Mouse (Mus musculus) forebrain, embryonic 13.5 days (tissue): ENCODE data around the gene Gm3250. TPM values are rescaled to one million over a fixed set of nuclear protein-coding genes. Genes with fewer than 3 reads are reported as not detected.
"Not testable (repeated sequence)": the region's sequence is repeated elsewhere in the genome, so short reads cannot be mapped to it uniquely, and the experiment has no call there.

Source experiments
- ATAC-seq: fragments of 200-750 bp; cut with Nextera tagmentation; 2 replicates; pipeline ENCODE4 v1.8.0; 2017
- H3K27ac ChIP-seq: fragments of 300-500 bp; sonication (generic); 2 replicates; pipeline ENCODE4 v1.5.1; 2015; ENCODE audit warnings: inconsistent platforms, mild to moderate bottlenecking, moderate library complexity
- H3K27me3 ChIP-seq: fragments of 300-500 bp; sonication (generic); 2 replicates; pipeline ENCODE4 v1.6.1; 2015; ENCODE audit warnings: mild to moderate bottlenecking, inconsistent platforms
- H3K36me3 ChIP-seq: fragments of 300-500 bp; sonication (generic); 2 replicates; pipeline ENCODE4 v1.6.1; 2015; ENCODE audit warnings: mild to moderate bottlenecking, inconsistent platforms; ENCODE audit not compliant: poor library complexity, severe bottlenecking
- H3K4me1 ChIP-seq: fragments of 300-500 bp; sonication (generic); 2 replicates; pipeline ENCODE4 v1.6.1; 2015; ENCODE audit warnings: inconsistent platforms
- H3K4me2 ChIP-seq: fragments of 300-500 bp; sonication (generic); 2 replicates; pipeline ENCODE4 v1.6.1; 2015; ENCODE audit warnings: inconsistent platforms, mild to moderate bottlenecking, moderate library complexity
- H3K4me3 ChIP-seq: fragments of 300-500 bp; sonication (generic); 2 replicates; pipeline ENCODE4 v1.5.1; 2015; ENCODE audit warnings: mild to moderate bottlenecking, inconsistent platforms
- H3K9ac ChIP-seq: fragments of 300-500 bp; sonication (generic); 2 replicates; pipeline ENCODE4 v1.6.1; 2015; ENCODE audit warnings: mild to moderate bottlenecking, inconsistent platforms
- H3K9me3 ChIP-seq: fragments of 300-500 bp; sonication (generic); replicated peaks from 2 replicates; pipeline ENCODE4 v1.6.1; 2016; ENCODE audit warnings: inconsistent platforms
- WGBS: fragments of 180-500 bp; shearing (Covaris S2); methylation state at CpG from one replicate; pipeline ENCODE4 v1.1.7; 2015; 5-methylcytosine and 5-hydroxymethylcytosine counted together
- polyA plus RNA-seq: library from polyadenylated mRNA; unstranded; fragments of >200 nt; fragmentation: Nextera tagmentation; extraction: Ambion mirVana; gene quantifications from 2 replicates; pipeline ENCODE4 v1.2.1, GENCODE M21; 2015

The Gm3250 gene
- polyA plus RNA-seq, 1 experiment from 2014 or later, result not detected

DNA sequence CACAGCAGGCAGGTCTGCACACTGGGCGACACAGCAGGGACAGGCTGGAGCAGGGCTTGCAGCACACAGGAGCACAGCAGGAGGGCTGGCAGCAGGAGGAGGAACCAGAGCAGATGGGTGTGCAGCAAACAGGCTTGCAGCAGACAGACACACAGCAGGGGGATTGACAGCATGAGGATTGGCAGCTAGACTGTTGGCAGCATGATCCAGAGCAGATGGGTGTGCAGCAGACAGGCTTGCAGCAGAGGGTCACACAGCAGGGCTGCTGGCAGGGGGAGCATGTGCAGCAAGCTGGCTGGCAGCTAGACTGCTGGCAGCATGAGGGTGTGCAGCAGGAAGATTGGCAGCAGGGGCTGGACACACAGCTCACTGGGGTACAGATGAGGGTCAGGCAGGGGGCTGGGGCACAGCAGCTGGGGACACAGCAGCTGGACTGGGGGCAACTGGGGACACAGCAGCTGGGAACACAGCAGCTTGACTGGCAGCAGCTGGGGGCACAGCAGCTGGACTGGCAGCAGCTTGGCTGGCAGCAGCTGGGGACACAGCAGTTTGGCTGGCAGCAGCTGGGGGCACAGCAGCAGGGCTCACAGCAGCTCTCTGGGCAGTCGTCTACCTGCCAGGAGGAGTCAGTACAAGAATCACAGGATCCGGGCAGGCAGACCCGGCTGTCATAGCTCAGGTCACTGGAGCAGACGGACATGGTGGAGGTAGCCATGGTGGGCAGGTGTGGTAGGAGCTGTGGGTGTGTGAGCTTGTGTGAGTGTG, 40.2 kb downstream of the Gm3250 start, which contains the start of gene Gm18596:
TSS of gene Gm18596 (minus strand) at position 715 of the 765 bp plus-strand sequence.
- not testable (repeated sequence) for H3K4me2 ChIP-seq, H3K4me1 ChIP-seq, H3K9ac ChIP-seq, H3K4me3 ChIP-seq, H3K36me3 ChIP-seq, ATAC-seq, H3K9me3 ChIP-seq, H3K27me3 ChIP-seq
- WGBS, result 42% methylated on average over 5 of the region's 5 CpGs
- peak within 1 kb of the TSS; percentile 19; the same call in 1 of the 2 replicates for H3K27ac ChIP-seq

DNA sequence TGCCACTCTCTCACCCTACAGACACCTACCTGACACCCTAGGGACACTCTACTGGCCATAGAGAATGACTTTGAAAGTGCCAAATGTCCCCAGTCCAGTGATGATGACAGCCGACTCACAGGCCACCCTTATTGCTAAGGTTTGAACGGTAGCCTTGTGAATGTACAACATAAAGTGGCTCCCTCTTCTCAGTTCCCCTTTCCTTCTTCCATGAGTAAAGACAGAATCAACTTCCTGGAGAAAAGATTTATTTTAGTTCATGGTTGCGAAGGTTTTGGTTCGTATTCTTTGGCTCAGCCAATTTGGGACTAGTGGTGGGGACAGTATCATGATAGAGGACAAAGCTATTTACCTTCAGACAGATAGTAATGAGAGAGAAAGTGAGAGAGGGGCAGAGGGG, 43.4 kb downstream of the Gm3250 start:
- Histone ChIP-seq H3K4me2 (no peak overlapping the region), H3K36me3 (no peaks in the 10 kb centered on the region), H3K27me3 (no peaks in the 10 kb centered on the region), H3K27ac (no peak overlapping the region), H3K9me3 (no peaks in the 10 kb centered on the region; the same call in 1 of the 2 replicates), H3K4me1 (no peaks in the 10 kb centered on the region), H3K9ac (no peak overlapping the region), H3K4me3 (no peak overlapping the region)
- no peak for ATAC-seq
- WGBS, result 97% methylated on average over 4 of the region's 4 CpGs

DNA sequence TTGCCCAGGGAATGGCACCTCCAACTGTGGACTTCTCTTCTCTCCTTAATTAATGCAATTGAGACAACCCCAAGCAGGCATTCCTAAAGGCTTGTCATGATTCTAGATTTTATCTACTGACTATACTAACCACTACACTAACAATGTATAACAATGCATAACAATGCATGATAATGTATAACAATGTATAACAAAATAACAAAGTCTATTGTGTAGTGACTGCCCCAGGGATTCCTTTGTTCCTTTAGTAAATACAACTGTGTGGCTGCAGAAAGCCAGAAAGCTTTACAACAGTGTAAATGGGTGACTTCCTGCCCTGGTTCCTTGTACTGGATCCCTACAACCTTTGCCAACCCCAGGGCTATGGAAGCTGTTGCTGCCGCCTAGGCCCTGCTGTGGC, 46.4 kb downstream of the Gm3250 start:
- Histone ChIP-seq H3K4me3 (no peak overlapping the region), H3K9ac (no peak overlapping the region), H3K27me3 (no peaks in the 10 kb centered on the region), H3K27ac (no peak overlapping the region), H3K9me3 (no peaks in the 10 kb centered on the region; the same call in 1 of the 2 replicates), H3K36me3 (no peaks in the 10 kb centered on the region), H3K4me1 (no peaks in the 10 kb centered on the region), H3K4me2 (no peak overlapping the region)
- WGBS, result 96% methylated on average over 1 of the region's 1 CpGs
- ATAC-seq, result no peak

Other genes with a start within 250 kb of the Gm3250 start
- gene Pttg1ip, start 200.8 kb downstream of the Gm3250 start, polyA plus RNA-seq, result 57.8 and 63.6 TPM in 2 replicates
- gene Sumo3, start 176.4 kb downstream of the Gm3250 start, polyA plus RNA-seq, result 329 and 347 TPM in 2 replicates
- gene Gm49325, start 176.3 kb downstream of the Gm3250 start, polyA plus RNA-seq, result 2.3 TPM in 1 of 2 replicates, not detected in the other
- gene Ube2g2, start 160.3 kb downstream of the Gm3250 start, polyA plus RNA-seq, result 103 and 115 TPM in 2 replicates
- gene Tspear, start 96.0 kb downstream of the Gm3250 start, polyA plus RNA-seq, result 0.64 and 0.65 TPM in 2 replicates
- gene Gm19402, start 91.8 kb downstream of the Gm3250 start, polyA plus RNA-seq, result not detected in 2 replicates
- not detected in 2 replicates for gene Gm9508, start 85.3 kb downstream of the Gm3250 start, polyA plus RNA-seq
- gene Gm10272, start 75.9 kb downstream of the Gm3250 start, polyA plus RNA-seq, result not detected in 2 replicates
- not detected in 2 replicates for gene Gm10024, start 71.1 kb downstream of the Gm3250 start, polyA plus RNA-seq
- gene Gm10142, start 66.7 kb downstream of the Gm3250 start, polyA plus RNA-seq, result not detected in 2 replicates
- gene Krtap12-1, start 61.9 kb downstream of the Gm3250 start, polyA plus RNA-seq, result not detected in 2 replicates
- not detected in 2 replicates for gene Gm10100, start 56.1 kb downstream of the Gm3250 start, polyA plus RNA-seq
- not detected in 2 replicates for gene Gm18596, start 39.9 kb downstream of the Gm3250 start, polyA plus RNA-seq
- not detected in 2 replicates for gene Gm9736, start 31.2 kb downstream of the Gm3250 start, polyA plus RNA-seq
- gene Gm3233, start 22.9 kb downstream of the Gm3250 start, polyA plus RNA-seq, result not detected in 2 replicates
- not detected in 2 replicates for gene Gm3238, start 11.2 kb downstream of the Gm3250 start, polyA plus RNA-seq
- gene Gm7138, start 5.6 kb downstream of the Gm3250 start, polyA plus RNA-seq, result not detected in 2 replicates
- not detected in 2 replicates for gene Gm7137, start 5.7 kb upstream of the Gm3250 start, polyA plus RNA-seq
- not detected in 2 replicates for gene Gm9639, start 12.5 kb upstream of the Gm3250 start, polyA plus RNA-seq
- not detected in 2 replicates for gene Gm19668, start 16.6 kb upstream of the Gm3250 start, polyA plus RNA-seq
- not detected in 2 replicates for gene Gm9507, start 29.3 kb upstream of the Gm3250 start, polyA plus RNA-seq
- not detected in 2 replicates for gene Gm2696, start 32.1 kb upstream of the Gm3250 start, polyA plus RNA-seq
- gene Krtap10-4, start 44.6 kb upstream of the Gm3250 start, polyA plus RNA-seq, result not detected in 2 replicates
- not detected in 2 replicates for gene Krtap10-10, start 53.4 kb upstream of the Gm3250 start, polyA plus RNA-seq
- gene Gm36176, start 64.3 kb upstream of the Gm3250 start, polyA plus RNA-seq, result not detected in 2 replicates
- not detected in 2 replicates for gene Gm10318, start 70.3 kb upstream of the Gm3250 start, polyA plus RNA-seq
- not detected in 2 replicates for gene Gm3285, start 79.4 kb upstream of the Gm3250 start, polyA plus RNA-seq
- gene Lrrc3, start 120.0 kb upstream of the Gm3250 start, polyA plus RNA-seq, result 4.7 and 6.8 TPM in 2 replicates
- 1.4 and 1.6 TPM in 2 replicates for gene Trpm2, start 188.0 kb upstream of the Gm3250 start, polyA plus RNA-seq
- 26.7 and 36.1 TPM in 2 replicates for gene 1810043G02Rik, start 196.0 kb upstream of the Gm3250 start, polyA plus RNA-seq
- gene Pfkl, start 227.5 kb upstream of the Gm3250 start, polyA plus RNA-seq, result 98.0 and 114 TPM in 2 replicates